Mouse (Mus musculus) liver, adult 2 months (tissue): ENCODE data around the gene Thbs3.

Source experiments
- CTCF ChIP-seq: fragments of 200-500 bp; IDR thresholded peaks from 2 replicates; pipeline ENCODE4 v1.5.1; 2011; ENCODE audit warnings: low read depth, low read length, control low read depth
- POLR2A ChIP-seq: fragments of 200-500 bp; IDR thresholded peaks from 2 replicates; pipeline ENCODE4 v1.6.1; 2011; ENCODE audit warnings: low read length, control low read depth; ENCODE audit not compliant: insufficient read depth; ENCODE audit errors: extremely low read depth

GRCm38 (mm10) chr3:89174844-89175243, 40.1 kb upstream of the Thbs3 start:
- TF ChIP-seq CTCF (no peak), POLR2A (no peak)
